Mouse (Mus musculus): ENCODE results near the gene Gm11020. TPM values are rescaled to one million over a fixed set of nuclear protein-coding genes. Genes with fewer than 3 reads are reported as not detected.

Gene Gm11020
- polyA plus RNA-seq, 1 experiment from 2014 or later: not detected

DNA sequence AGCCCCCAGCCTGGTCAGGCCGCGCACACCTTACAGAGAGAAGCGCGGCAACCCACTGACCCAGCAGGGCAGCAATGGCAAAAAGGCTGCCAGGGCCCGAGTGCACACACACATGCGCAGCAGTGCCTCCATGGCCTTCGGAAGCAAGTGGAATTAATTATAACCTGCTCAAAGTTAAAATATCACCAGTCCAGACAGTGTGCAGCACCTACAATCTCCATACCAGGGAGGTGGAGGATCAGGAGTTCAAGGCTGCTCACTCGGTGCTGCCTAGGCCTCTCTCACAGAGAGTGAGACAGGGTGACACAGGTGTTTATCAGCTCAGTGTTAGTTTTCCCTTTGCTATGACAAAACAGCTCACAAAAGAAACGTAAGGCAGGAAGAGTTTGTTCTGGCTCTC is 44.3 kb downstream of the Gm11020 start:
- Histone ChIP-seq H3K36me3 (replicated peaks; ENCODE audit: control insufficient read depth, insufficient read depth, low read depth, low read length) (no peaks in the 10 kb centered on the region), H3K4me1 (ENCODE audit: control insufficient read depth, insufficient read depth, low read length) (no peaks in the 10 kb centered on the region), H3K9me3 (replicated peaks; ENCODE audit: control insufficient read depth, low read length) (no peaks in the 10 kb centered on the region), H3K27me3 (ENCODE audit: control insufficient read depth, insufficient read depth, low read length) (no peaks in the 10 kb centered on the region), H3K27ac (replicated peaks; ENCODE audit: low read depth, low read length) (no peak overlapping the region), H3K4me3 (ENCODE audit: low read depth, low read length) (no peak overlapping the region), H3K9ac (replicated peaks; ENCODE audit: low read length) (no peak overlapping the region), H3K4me2 (ENCODE audit: low read depth, low read length) (no peak overlapping the region)
- ATAC-seq (replicated peaks; ENCODE audit: insufficient number of reproducible peaks, low FRiP score, low TSS enrichment, low read depth): no peak
- no peak for DNase-seq (ENCODE audit: low spot score)
- WGBS: 86% methylated on average over 9 of the region's 9 CpGs

DNA sequence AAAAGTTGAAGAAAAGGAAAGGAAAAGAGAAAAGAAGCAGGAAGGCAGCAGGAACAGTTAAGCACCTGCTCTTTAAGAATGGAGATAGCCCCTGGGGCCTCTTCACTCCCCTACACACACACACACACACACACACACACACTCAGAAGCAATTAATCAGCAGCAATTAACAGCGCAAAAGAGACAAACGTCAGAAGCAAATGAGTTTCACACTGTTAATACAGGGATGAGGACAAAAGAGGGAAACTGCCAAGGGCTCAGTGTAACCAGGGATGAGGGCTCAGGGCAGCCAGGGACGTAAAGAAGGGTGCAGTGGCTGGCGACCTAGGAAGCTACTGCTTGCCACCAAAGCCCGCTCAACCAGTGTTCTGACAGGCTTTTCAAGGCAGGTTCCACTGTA is 46.0 kb downstream of the Gm11020 start:
- no peak for ATAC-seq (replicated peaks; ENCODE audit: insufficient number of reproducible peaks, low FRiP score, low TSS enrichment, low read depth)
- Histone ChIP-seq H3K9me3 (replicated peaks; ENCODE audit: control insufficient read depth, low read length) (no peaks in the 10 kb centered on the region), H3K27ac (replicated peaks; ENCODE audit: low read depth, low read length) (no peak overlapping the region), H3K4me3 (ENCODE audit: low read depth, low read length) (no peak overlapping the region), H3K27me3 (ENCODE audit: control insufficient read depth, insufficient read depth, low read length) (no peaks in the 10 kb centered on the region), H3K4me2 (ENCODE audit: low read depth, low read length) (no peak overlapping the region), H3K9ac (replicated peaks; ENCODE audit: low read length) (no peak overlapping the region), H3K36me3 (replicated peaks; ENCODE audit: control insufficient read depth, insufficient read depth, low read depth, low read length) (no peaks in the 10 kb centered on the region), H3K4me1 (ENCODE audit: control insufficient read depth, insufficient read depth, low read length) (no peaks in the 10 kb centered on the region)
- DNase-seq (ENCODE audit: low spot score): no peak
- 52% methylated on average over 5 of the region's 5 CpGs for WGBS

DNA sequence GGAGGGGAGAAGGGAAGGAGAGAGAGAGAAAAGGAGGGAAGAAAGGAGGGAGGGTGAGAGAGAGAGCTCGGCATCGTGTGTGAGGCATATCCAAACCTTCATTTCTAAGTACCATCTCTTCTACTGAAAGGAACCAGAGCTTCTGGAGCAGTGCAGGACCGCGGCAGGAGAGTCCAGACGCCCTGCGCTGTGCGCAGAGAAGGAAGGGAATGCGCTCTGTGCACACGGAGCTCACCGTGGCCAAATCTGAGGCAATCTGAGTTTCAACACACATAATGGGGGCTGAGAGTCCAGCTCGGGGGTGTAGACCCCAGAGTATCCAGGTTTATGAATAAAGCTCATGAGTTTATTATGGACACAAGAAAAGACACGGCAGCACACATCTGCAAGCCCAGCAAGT is 48.2 kb downstream of the Gm11020 start:
- no peak overlapping the region for H3K4me2 ChIP-seq (ENCODE audit: low read depth, low read length)
- 80% methylated on average over 12 of the region's 12 CpGs for WGBS
- no peaks in the 10 kb centered on the region for H3K36me3 ChIP-seq (replicated peaks; ENCODE audit: control insufficient read depth, insufficient read depth, low read depth, low read length)
- H3K9me3 ChIP-seq (replicated peaks; ENCODE audit: control insufficient read depth, low read length): no peaks in the 10 kb centered on the region
- no peak overlapping the region for H3K27ac ChIP-seq (replicated peaks; ENCODE audit: low read depth, low read length)
- H3K4me1 ChIP-seq (ENCODE audit: control insufficient read depth, insufficient read depth, low read length): no peaks in the 10 kb centered on the region
- H3K4me3 ChIP-seq (ENCODE audit: low read depth, low read length): no peak overlapping the region
- no peak for ATAC-seq (replicated peaks; ENCODE audit: insufficient number of reproducible peaks, low FRiP score, low TSS enrichment, low read depth)
- no peak overlapping the region for H3K9ac ChIP-seq (replicated peaks; ENCODE audit: low read length)
- DNase-seq (ENCODE audit: low spot score): no peak
- H3K27me3 ChIP-seq (ENCODE audit: control insufficient read depth, insufficient read depth, low read length): no peaks in the 10 kb centered on the region

DNA sequence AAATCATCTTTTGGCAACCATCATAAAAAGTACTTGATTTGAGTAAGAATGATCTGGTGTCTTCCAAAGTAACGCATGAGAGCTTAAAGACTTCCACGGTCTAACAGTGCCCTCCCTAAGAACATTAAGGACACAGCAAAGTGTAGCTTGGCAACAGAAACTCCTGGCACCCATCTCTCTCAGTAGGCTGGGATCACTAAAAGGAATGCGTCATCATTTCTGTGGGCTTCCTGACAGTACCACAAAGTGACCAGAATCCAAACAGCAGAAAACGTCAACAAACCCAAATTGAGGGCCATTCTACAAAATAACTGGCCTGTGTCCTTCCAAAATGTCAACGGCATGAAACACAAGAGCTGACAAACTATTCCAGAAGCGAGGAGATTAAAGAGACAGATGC is 48.7 kb downstream of the Gm11020 start:
- Histone ChIP-seq H3K9me3 (replicated peaks; ENCODE audit: control insufficient read depth, low read length) (no peaks in the 10 kb centered on the region), H3K4me1 (ENCODE audit: control insufficient read depth, insufficient read depth, low read length) (no peaks in the 10 kb centered on the region), H3K36me3 (replicated peaks; ENCODE audit: control insufficient read depth, insufficient read depth, low read depth, low read length) (no peaks in the 10 kb centered on the region), H3K4me2 (ENCODE audit: low read depth, low read length) (no peak overlapping the region), H3K27ac (replicated peaks; ENCODE audit: low read depth, low read length) (no peak overlapping the region), H3K4me3 (ENCODE audit: low read depth, low read length) (no peak overlapping the region), H3K27me3 (ENCODE audit: control insufficient read depth, insufficient read depth, low read length) (no peaks in the 10 kb centered on the region), H3K9ac (replicated peaks; ENCODE audit: low read length) (no peak overlapping the region)
- no peak for ATAC-seq (replicated peaks; ENCODE audit: insufficient number of reproducible peaks, low FRiP score, low TSS enrichment, low read depth)
- WGBS: 87% methylated on average over 6 of the region's 6 CpGs
- no peak for DNase-seq (ENCODE audit: low spot score)

DNA sequence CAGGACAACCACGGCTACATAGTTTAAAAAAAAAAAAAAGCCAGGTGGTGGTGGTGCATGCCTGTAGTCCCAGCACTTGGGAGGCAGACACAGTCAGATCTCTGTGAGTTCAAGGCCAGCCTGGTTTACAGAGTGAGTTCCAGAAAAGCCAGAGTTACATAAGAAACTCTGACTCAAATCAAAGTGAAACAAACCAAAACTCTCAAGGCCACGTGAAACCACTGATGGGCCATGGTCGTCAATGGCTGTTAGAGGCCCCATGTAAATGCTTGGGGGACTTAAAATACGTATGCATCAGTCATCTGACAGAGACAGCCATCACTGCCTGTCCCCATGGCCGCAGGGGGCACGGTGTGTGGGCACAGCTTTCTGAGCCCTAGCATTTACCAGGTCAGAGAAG is 49.8 kb downstream of the Gm11020 start:
- no peak overlapping the region for H3K4me2 ChIP-seq (ENCODE audit: low read depth, low read length)
- H3K4me1 ChIP-seq (ENCODE audit: control insufficient read depth, insufficient read depth, low read length): no peaks in the 10 kb centered on the region
- H3K27ac ChIP-seq (replicated peaks; ENCODE audit: low read depth, low read length): no peak overlapping the region
- H3K27me3 ChIP-seq (ENCODE audit: control insufficient read depth, insufficient read depth, low read length): no peaks in the 10 kb centered on the region
- H3K36me3 ChIP-seq (replicated peaks; ENCODE audit: control insufficient read depth, insufficient read depth, low read depth, low read length): no peaks in the 10 kb centered on the region
- 87% methylated on average over 6 of the region's 6 CpGs for WGBS
- DNase-seq (ENCODE audit: low spot score) (no peak), ATAC-seq (replicated peaks; ENCODE audit: insufficient number of reproducible peaks, low FRiP score, low TSS enrichment, low read depth) (no peak)
- H3K4me3 ChIP-seq (ENCODE audit: low read depth, low read length): no peak overlapping the region
- H3K9ac ChIP-seq (replicated peaks; ENCODE audit: low read length): no peak overlapping the region
- H3K9me3 ChIP-seq (replicated peaks; ENCODE audit: control insufficient read depth, low read length): no peaks in the 10 kb centered on the region

Other genes with a start within 250 kb of the Gm11020 start
- gene Cdh5, start 219.9 kb upstream of the Gm11020 start, polyA plus RNA-seq (2014; fragmentation: Nextera tagmentation; extraction: Ambion mirVana): 19.7 and 22.9 TPM in 2 replicates
- gene Bean1, start 151.1 kb upstream of the Gm11020 start, polyA plus RNA-seq (2014; fragmentation: Nextera tagmentation; extraction: Ambion mirVana): 0.62 and 0.81 TPM in 2 replicates
- gene Tk2, start 73.0 kb upstream of the Gm11020 start, polyA plus RNA-seq (2014; fragmentation: Nextera tagmentation; extraction: Ambion mirVana): 23.9 and 26.1 TPM in 2 replicates
- gene Cklf, start 70.7 kb upstream of the Gm11020 start, polyA plus RNA-seq (2014; fragmentation: Nextera tagmentation; extraction: Ambion mirVana): 34.7 and 36.3 TPM in 2 replicates
- gene Cmtm2a, start 28.4 kb upstream of the Gm11020 start, polyA plus RNA-seq (2014; fragmentation: Nextera tagmentation; extraction: Ambion mirVana): not detected in 2 replicates
- not detected in 2 replicates for gene Gm45711, start 11.5 kb upstream of the Gm11020 start, polyA plus RNA-seq (2014; fragmentation: Nextera tagmentation; extraction: Ambion mirVana)
- not detected in 2 replicates for gene Cmtm1, start 11.4 kb upstream of the Gm11020 start, polyA plus RNA-seq (2014; fragmentation: Nextera tagmentation; extraction: Ambion mirVana)
- not detected in 2 replicates for gene Cmtm2b, start 663 bp downstream of the Gm11020 start, polyA plus RNA-seq (2014; fragmentation: Nextera tagmentation; extraction: Ambion mirVana)
- 131 and 139 TPM in 2 replicates for gene Cmtm3, start 17.8 kb downstream of the Gm11020 start, polyA plus RNA-seq (2014; fragmentation: Nextera tagmentation; extraction: Ambion mirVana)
- gene Cmtm4, start 74.2 kb downstream of the Gm11020 start, polyA plus RNA-seq (2014; fragmentation: Nextera tagmentation; extraction: Ambion mirVana): 3.3 and 3.8 TPM in 2 replicates
- gene Dync1li2, start 121.5 kb downstream of the Gm11020 start, polyA plus RNA-seq (2014; fragmentation: Nextera tagmentation; extraction: Ambion mirVana): 63.1 and 66.6 TPM in 2 replicates
- gene Terb1, start 188.3 kb downstream of the Gm11020 start, polyA plus RNA-seq (2014; fragmentation: Nextera tagmentation; extraction: Ambion mirVana): 0.35 and 0.39 TPM in 2 replicates
- 133 and 163 TPM in 2 replicates for gene Nae1, start 213.1 kb downstream of the Gm11020 start, polyA plus RNA-seq (2014; fragmentation: Nextera tagmentation; extraction: Ambion mirVana)
- 0.64 and 1.5 TPM in 2 replicates for gene Car7, start 213.1 kb downstream of the Gm11020 start, polyA plus RNA-seq (2014; fragmentation: Nextera tagmentation; extraction: Ambion mirVana)